Mouse (Mus musculus) T-helper 2 cell (primary cell): ENCODE data around the gene Pin1rt1.

Source experiments
- in situ Hi-C: fragments of 300-600 bp; cut with MboI, MseI; formaldehyde crosslinking; loops from one replicate; pipeline ENCODE4 v1.15.1; 2025; ENCODE audit warnings: high pct_unique_total_duplicates

The Pin1rt1 gene

GRCm38 (mm10) chr2:104716279-104716678, at the start of gene Pin1rt1:
TSS of gene Pin1rt1 (minus strand) at chr2:104716379.
- in situ Hi-C loops: no loop called here

GRCm38 (mm10) chr2:104764018-104764417, 47.8 kb upstream of the Pin1rt1 start:
- in situ Hi-C loops: no loop called here

GRCm38 (mm10) chr2:104763134-104763703, 47.0 kb upstream of the Pin1rt1 start:
- in situ Hi-C loops: no loop called here

- in situ Hi-C loops: loop anchor here (5.0 kb wide), 1 partner anchor 68 kb away; no protein-coding TSS in a partner anchor
These were observed 34.4 kb upstream of the Pin1rt1 start for GRCm38 (mm10) chr2:104750611-104751010.

- in situ Hi-C loops: no loop called here
These were observed 32.5 kb upstream of the Pin1rt1 start for GRCm38 (mm10) chr2:104748652-104749183.

GRCm38 (mm10) chr2:104746251-104746650, 30.1 kb upstream of the Pin1rt1 start:
- in situ Hi-C loops: no loop called here

GRCm38 (mm10) chr2:104743971-104744370, 27.8 kb upstream of the Pin1rt1 start:
- in situ Hi-C loops: no loop called here

GRCm38 (mm10) chr2:104743160-104743559, 27.0 kb upstream of the Pin1rt1 start:
- in situ Hi-C loops: no loop called here

- in situ Hi-C loops: no loop called here
These were observed 26.5 kb upstream of the Pin1rt1 start, which contains the start of gene Depdc7 for GRCm38 (mm10) chr2:104742741-104743064. TSS of gene Depdc7 (minus strand) at chr2:104742878.

GRCm38 (mm10) chr2:104741896-104742740, 25.9 kb upstream of the Pin1rt1 start:
- in situ Hi-C loops: no loop called here

GRCm38 (mm10) chr2:104741015-104741758, 25.0 kb upstream of the Pin1rt1 start:
- in situ Hi-C loops: no loop called here

- in situ Hi-C loops: no loop called here
These were observed 24.2 kb upstream of the Pin1rt1 start for GRCm38 (mm10) chr2:104740248-104740949.

GRCm38 (mm10) chr2:104739691-104740090, 23.5 kb upstream of the Pin1rt1 start:
- in situ Hi-C loops: no loop called here

- in situ Hi-C loops: no loop called here
These were observed 20.1 kb upstream of the Pin1rt1 start for GRCm38 (mm10) chr2:104736241-104736640.

GRCm38 (mm10) chr2:104732562-104733256, 16.5 kb upstream of the Pin1rt1 start:
- in situ Hi-C loops: no loop called here

GRCm38 (mm10) chr2:104732033-104732444, 15.9 kb upstream of the Pin1rt1 start:
- in situ Hi-C loops: no loop called here

- in situ Hi-C loops: no loop called here
These were observed 11.2 kb upstream of the Pin1rt1 start for GRCm38 (mm10) chr2:104727369-104727768.

- in situ Hi-C loops: no loop called here
These were observed 5.8 kb upstream of the Pin1rt1 start for GRCm38 (mm10) chr2:104722021-104722420.

- in situ Hi-C loops: no loop called here
These were observed 1.6 kb upstream of the Pin1rt1 start for GRCm38 (mm10) chr2:104717827-104718226.

- in situ Hi-C loops: no loop called here
These were observed 1.1 kb upstream of the Pin1rt1 start for GRCm38 (mm10) chr2:104717231-104717735.

GRCm38 (mm10) chr2:104714254-104714691, 1.9 kb downstream of the Pin1rt1 start:
- in situ Hi-C loops: no loop called here
